Mouse (Mus musculus): ENCODE data around the gene Prmt3.

The Prmt3 gene

GRCm38 (mm10) chr7:49778114-49778901 lies at the start of gene Prmt3:
Gene Prmt3 (plus strand): TSS chr7:49778346.
- DNase-seq: peak; percentile 98 to 100

DNA sequence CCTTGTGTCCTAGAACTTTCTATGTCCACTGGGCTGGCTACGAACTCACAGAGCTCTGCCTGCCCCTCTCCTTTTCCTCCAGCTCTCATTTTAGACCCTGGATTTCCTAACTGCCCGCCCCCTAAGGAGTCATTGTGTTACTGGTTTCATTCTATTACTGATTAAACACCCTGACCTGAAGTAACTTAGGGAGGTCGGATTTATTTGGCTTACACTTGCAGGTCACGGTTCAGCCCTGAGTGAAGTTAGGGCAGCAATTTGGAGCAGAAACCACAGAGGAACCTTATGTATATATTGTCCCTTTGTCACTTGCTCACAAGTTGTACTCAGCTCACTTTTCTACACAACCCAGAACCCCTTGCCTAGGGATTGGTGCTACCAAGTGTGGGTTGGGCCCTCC lies 43.8 kb upstream of the Prmt3 start:
- no peak for DNase-seq

DNA sequence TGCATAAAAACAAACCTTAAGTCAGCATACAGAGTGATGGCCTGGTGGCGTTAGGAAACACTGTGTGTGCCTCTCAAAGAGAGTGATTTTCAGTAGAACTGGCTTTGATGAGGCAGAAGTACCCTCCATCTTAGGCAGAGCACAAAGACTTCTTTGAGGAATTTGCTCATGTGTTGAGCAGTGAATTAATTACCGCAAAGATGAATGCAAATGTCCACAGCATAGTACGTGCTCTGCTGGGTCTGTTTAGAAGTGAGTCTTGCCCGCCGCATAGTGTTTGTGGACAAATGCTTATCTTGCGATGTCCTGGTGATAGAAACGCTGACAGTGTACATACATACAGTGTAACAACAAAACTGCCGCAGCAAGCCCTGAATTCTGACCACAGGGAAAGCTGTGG lies 38.7 kb upstream of the Prmt3 start:
- no peak for DNase-seq

DNA sequence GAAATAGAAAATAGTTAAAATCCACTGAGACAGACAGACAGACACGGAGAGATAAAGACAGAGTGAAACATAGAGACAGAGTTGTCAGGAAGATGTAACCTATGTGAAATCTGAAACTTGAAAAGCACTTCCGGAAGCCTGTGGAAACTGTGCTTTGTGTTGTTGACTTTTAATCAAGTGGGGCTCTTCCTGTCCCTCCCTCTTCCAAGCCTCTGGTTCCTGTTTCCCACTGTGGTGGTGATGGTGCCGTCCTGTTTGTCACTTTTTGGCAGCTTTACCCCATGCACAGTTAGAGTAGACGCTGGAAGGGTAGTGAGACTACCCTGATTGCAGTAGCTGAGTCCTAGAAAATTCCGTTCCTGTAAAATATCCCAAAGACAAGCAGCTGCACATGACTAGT lies 36.7 kb upstream of the Prmt3 start:
- DNase-seq: no peak

DNA sequence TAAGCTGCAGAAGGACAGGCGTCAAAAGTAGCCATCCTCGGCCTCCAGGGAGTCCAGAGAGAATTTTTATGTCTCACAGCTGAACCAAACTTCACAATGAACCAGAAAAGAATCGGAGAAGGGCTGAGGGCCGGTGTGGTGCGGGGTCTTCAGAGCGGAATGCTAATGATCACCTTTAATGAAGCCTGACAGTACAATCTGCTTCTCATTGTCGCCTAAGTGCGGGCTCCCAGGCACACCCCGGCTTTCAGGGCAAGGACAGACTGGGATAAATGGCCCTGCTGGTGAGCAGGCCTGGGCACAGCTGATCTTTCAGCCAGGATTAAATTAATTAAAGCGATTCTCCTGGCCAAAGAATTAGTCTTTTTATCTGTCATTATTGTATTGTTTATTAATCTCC lies 36.2 kb upstream of the Prmt3 start:
- DNase-seq: no peak

DNA sequence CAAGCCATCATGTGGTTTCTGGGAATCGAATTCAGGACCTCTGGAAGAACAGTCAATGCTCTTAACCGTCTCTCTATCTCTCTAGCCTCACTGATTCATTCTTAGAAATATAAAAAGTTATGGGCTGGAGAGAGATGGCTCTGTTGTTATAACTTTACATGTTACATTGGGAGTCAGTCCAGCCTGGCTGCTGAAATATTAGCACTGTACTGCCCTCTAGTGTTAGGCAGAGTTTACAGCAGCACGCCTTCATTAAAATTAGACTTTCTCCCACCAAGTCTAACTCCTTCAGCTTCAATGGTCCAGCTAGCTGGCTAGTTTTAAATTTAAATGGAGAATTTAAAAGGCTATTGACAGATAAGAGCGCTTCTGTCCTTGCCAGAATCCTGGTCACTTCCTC lies 27.0 kb upstream of the Prmt3 start:
- DNase-seq: peak; percentile 23 to 43

- DNase-seq: peak; percentile 11 to 56
These were observed 25.2 kb upstream of the Prmt3 start for GRCm38 (mm10) chr7:49752730-49753506.

- peak; percentile 58 to 75 for DNase-seq
These were observed 23.4 kb upstream of the Prmt3 start for GRCm38 (mm10) chr7:49754767-49755166.

DNA sequence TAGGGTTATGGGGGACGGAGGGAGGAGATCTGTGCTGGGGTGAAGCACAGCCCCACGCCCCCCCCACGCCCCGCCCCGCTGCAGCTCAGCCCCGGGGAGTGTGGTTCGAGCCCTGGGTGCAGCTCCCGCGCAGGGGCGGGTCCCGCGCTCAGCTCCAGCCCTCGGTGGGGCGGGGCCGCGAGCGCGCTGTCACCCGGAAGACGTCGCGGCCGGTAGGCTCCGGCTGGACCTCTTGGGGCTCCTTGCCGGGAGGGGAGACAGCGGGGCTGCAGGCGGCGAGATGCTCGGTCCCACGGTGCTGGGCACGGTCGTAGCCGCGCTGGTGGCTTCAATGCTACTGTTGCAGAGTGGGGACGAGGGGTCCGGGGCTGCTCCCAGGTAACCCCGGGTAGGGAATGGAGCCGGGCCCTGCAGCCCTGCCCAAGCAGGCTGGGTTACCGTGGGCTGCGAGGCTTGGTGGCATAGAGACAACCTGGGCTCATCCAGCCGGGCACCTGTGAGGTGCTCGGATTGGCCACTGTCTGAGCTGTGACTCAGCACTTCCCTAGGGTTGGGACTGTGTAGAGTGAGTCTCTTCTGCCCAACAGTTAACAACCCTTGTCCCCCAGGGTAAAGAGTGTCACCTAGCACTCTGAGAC lies 19.1 kb upstream of the Prmt3 start, which contains the start of gene Htatip2:
Gene Htatip2, plus strand, starts transcription at position 182 of the 638 bp plus-strand sequence.
- peak; percentile 25 to 46 for DNase-seq

- DNase-seq: no peak
These were observed 15.5 kb upstream of the Prmt3 start for GRCm38 (mm10) chr7:49762605-49763004.

GRCm38 (mm10) chr7:49764011-49764716 lies 14.0 kb upstream of the Prmt3 start:
- DNase-seq: no peak

GRCm38 (mm10) chr7:49766166-49766565 lies 12.0 kb upstream of the Prmt3 start:
- no peak for DNase-seq

DNA sequence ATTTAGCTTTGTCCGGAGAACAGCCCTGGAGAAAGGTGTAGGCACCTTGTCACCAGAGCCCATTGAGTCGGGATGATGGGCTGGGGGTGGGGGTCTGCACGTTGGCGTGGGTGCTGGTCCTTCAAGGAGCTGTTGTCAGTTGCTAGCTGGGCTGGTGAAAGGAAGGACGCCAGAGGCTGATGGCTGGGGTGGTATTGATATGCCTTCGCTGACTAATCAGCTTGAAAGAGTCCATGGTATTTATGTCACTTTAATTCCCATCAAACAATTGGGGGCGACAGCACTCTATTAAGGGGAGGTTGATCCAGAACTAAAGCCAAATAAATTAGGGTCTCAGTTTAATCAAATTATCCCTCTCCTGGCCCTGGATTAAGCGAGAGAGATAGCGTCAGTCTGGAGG lies 9.6 kb upstream of the Prmt3 start:
- no peak for DNase-seq

DNA sequence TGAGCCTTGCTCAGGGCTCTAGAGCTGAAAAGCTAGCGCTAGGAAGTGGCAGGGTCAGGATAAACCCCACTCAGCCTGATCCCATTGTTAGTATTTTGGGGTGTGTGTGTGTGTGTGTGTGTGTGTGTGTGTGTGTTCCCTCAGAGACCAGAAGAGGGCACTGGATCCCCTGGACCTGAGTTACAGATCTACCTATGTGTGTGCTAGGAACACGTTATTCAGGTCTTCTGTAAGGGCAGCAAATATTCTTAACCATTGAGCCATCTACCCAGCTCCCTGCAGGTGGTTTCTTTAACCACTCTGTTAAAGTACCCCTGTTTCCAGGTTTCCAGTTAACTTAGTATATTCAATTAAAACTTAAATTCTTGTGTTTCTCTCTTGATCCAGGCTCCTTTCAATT lies 3.8 kb upstream of the Prmt3 start:
- DNase-seq: no peak

DNA sequence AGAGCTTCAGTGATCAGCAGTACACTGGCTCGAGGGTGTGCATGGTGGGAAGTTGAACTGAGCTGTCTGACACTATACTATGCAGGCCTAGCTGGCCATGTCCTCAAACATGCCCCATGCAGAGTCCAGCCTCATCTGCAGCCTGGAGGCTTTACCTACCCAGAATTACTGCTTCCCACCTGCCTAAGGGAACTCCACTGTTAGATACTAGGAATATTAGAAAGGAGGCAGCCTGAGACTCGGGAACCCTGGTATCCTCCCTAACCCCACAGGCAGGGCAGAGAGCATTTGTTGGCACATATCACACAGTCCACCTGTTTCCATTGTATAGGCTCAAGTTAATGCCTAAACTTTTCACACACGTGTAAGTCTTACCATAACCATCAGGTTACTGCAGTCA lies 561 bp upstream of the Prmt3 start:
- no peak for DNase-seq

DNA sequence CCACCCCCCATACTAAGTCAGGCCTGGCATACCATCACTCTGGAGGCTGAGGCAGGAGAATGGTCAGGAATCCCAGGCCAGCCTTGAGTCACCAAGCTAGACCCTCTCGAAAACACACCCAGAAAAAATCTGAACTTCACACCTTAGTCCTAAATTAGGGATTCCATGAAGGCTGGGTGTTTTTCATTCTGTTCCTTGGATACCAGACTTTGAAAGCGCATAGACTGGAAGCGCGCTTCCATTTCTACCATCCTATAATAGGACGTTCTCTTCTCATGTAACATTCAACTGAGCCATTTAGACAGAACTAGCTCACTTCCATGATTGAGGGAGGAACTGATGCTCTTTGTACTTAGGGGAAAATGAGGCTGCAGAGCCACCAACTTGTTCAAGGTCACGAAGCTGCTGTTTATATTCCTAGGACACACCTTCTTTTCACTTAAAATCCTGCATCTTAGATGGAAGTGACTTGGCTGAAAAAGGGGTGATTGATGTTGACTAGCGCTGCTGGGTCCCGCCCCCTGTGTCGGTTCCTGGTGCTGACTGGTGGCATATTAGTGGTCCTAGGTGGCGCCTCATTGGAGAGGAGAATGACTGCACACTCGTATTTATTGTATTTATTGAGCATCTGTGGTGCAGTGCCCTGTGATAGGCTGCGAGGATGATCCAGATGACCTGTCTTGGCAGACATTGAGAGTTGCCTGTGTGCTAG lies 914 bp downstream of the Prmt3 start:
- peak in 1 of 2 experiments; percentile 7 for DNase-seq

DNA sequence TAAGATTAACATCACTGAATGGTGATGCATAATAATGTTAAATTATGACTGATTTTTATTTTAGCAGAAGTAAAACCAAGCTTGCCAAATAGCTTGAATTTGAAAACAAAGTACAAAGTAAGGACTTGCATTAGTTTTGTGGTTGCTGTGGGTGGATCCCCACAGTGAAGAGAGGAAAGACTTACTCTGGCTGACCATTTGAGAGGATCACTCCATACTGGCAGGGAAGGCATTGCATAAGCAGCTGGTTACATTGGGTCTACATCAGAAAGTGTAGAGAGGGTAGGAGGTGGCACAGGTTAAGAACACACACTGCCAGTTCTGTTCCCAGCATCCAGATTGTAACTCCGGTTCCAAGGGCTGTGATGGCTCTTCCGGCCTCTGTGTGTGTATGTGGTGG lies 4.9 kb downstream of the Prmt3 start:
- DNase-seq: no peak

- no peak for DNase-seq
These were observed 7.0 kb downstream of the Prmt3 start for GRCm38 (mm10) chr7:49785141-49785540.

DNA sequence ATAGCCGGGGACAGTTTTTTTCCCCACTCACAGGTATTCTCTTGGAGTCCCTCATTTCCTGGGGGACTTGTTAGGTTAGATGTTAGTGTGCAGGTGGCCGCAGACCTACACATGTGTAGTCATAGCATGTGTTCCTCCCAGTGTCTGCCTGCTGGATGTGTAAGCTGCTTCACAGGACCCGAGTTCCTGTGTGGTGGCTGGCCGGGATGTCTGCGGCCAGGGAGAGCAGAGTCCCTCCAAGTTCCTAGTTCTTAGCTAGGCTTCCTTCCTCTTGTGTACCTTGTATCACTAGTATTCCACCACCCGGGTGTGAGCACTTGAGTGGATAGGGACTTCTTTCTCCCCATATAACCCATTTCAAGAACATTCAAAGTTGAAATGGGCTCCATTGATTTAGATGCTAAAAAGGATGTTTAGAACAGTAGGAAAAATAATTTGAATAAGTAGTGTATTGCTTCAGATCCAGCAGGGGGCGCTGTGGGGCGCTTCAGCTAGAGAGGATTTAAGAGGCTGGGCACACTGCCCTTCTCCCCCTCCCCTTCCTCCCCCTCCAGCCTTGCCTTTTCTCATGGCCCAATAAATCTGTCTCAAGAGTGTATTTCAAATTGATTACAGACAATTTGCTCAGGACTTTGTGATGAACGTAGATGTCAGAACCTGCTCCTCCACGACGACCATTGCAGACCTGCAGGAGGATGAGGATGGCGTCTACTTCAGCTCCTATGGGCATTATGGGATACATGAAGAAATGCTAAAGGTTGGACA lies 8.7 kb downstream of the Prmt3 start:
- peak; percentile 34 to 69 for DNase-seq

- DNase-seq: no peak
These were observed 9.2 kb downstream of the Prmt3 start for GRCm38 (mm10) chr7:49787383-49787645.

GRCm38 (mm10) chr7:49794304-49794703 lies 16.2 kb downstream of the Prmt3 start:
- DNase-seq: no peak

DNA sequence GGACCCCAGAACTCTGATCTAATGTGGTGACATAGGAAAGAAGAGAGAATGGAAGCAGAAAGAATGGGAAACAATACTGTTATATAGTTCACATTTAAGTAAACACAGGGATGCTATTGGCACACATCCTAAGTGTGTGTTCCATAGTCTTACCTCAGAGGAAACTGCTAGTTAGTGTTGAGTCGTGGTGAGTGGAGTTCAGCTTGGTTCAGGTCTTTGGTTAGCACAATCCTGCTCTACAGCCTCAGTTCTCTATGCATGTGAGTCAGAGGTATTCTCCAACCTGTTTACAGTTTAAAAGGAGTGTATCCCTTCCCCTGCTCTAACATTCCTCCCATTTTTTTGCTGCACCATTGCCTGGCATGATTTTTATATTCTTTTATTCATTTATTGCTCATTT lies 19.0 kb downstream of the Prmt3 start:
- DNase-seq: no peak

Data from cerebellum, postnatal 25 days (tissue).